Mouse (Mus musculus): ENCODE measurements around the gene Rnf146.

DNA sequence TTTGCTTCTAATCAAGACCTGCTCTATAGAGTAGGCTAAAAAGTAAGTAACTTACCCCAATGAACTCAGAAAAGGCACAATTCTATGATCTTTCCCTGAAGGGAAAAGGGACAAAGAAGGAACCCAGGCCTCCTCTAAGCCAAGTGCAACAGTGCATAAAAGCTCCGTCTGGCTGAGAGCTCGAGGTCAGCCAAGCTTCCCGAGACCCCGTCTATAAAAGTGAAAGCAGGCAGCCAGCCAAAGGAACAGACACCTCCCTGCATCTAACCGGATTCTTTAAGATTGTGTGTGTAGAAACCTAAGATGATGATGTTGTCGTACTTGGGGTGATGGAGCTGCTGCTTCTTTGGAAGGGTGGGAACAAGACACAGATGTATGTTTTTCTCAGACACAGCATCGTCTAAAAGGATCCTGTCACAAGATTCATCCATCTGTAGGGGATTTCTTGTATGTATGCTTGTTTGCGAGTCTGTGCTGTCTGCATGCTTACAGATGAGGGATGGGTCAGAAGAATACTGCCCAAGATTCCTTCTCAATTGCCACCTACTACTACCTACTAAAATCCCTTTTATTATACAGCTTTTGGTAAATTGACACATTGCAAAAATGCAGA lies 40.5 kb upstream of the Rnf146 start:
- TF ChIP-seq CTCF (IDR thresholded peaks at IDR 0.05; ENCODE audit: control insufficient read depth, insufficient read depth, low read length): no peak
- TF ChIP-seq POLR2A (IDR thresholded peaks at IDR 0.05; ENCODE audit: borderline replicate concordance, control insufficient read depth, low read depth, low read length): no peak
